Mouse (Mus musculus): Measurements from ENCODE around the gene Foxred2. TPM values are rescaled to one million over a fixed set of nuclear protein-coding genes. Genes with fewer than 3 reads are reported as not detected.

Foxred2 gene
- total and polyA plus RNA-seq, 3 experiments = 9.9 to 12.2 TPM; not detected in 1

GRCm38 (mm10) chr15:77934326-77934725 lies 22.2 kb downstream of the Foxred2 start:
- Histone ChIP-seq H3K36me3 (ENCODE audit: control insufficient read depth in 1 of 2, insufficient read depth in 2 of 2, low read length in 2 of 2) (peaks cover 0 to 16% of the 10 kb centered on the region in 2 experiments; a peak in 2 of 4 replicates), H3K27ac (ENCODE audit: control insufficient read depth, low read depth, low read length) (no peak overlapping the region)

GRCm38 (mm10) chr15:77933770-77934169 lies 22.8 kb downstream of the Foxred2 start:
- peak; percentile 94 to 95 (median 95) for TF ChIP-seq CTCF (IDR thresholded peaks at IDR 0.05 in 2 of 3, conservative IDR thresholded peaks at IDR 0.05 in 1 of 3; ENCODE audit: control insufficient read depth in 1 of 3, insufficient read depth in 1 of 3, low read depth in 2 of 3, low read length in 3 of 3, poor library complexity in 1 of 3, severe bottlenecking in 1 of 3)
- 0 out of 2 replicates have a peak, but pooled peaks have one; percentile 14 for TF ChIP-seq TBP (IDR thresholded peaks at IDR 0.05; ENCODE audit: low read depth, low read length)
- TF ChIP-seq BHLHE40 (IDR thresholded peaks at IDR 0.05; ENCODE audit: borderline replicate concordance, low read depth, low read length) = peak; percentile 41; the same call in 1 of the 2 replicates
- TF ChIP-seq USF1 (IDR thresholded peaks at IDR 0.05; ENCODE audit: low read depth, low read length) = no peak
- peak; percentile 71; the same call in 1 of the 2 replicates for TF ChIP-seq MYC (IDR thresholded peaks at IDR 0.05; ENCODE audit: low read depth, low read length)
- peak; percentile 65 for TF ChIP-seq SMC3 (IDR thresholded peaks at IDR 0.05; ENCODE audit: low read depth, low read length)
- TF ChIP-seq UBTF (IDR thresholded peaks at IDR 0.05; ENCODE audit: borderline replicate concordance, insufficient read depth, low read depth, low read length) = no peak
- no peak for TF ChIP-seq NELFE (IDR thresholded peaks at IDR 0.05; ENCODE audit: low read depth, low read length)
- TF ChIP-seq ZKSCAN1 (IDR thresholded peaks at IDR 0.05; ENCODE audit: low read depth, low read length) = no peak
- no peak for TF ChIP-seq MAZ (IDR thresholded peaks at IDR 0.05; ENCODE audit: low read depth, low read length)
- peak; percentile 11; the same call in 1 of the 2 replicates for TF ChIP-seq ELF1 (IDR thresholded peaks at IDR 0.05; ENCODE audit: low read depth, low read length)
- no peak; the same call in 1 of the 2 replicates for TF ChIP-seq TCF12 (IDR thresholded peaks at IDR 0.05; ENCODE audit: low read depth, low read length)
- TF ChIP-seq RAD21 (IDR thresholded peaks at IDR 0.05; ENCODE audit: low read depth, low read length) = peak; percentile 67
- TF ChIP-seq MAX (IDR thresholded peaks at IDR 0.05; ENCODE audit: low read length) = peak; percentile 56
- peak; percentile 30; the same call in 1 of the 2 replicates for TF ChIP-seq SIN3A (IDR thresholded peaks at IDR 0.05; ENCODE audit: low read length)
- no peak for TF ChIP-seq MYB (IDR thresholded peaks at IDR 0.05; ENCODE audit: low read depth, low read length)
- no peak for TF ChIP-seq GABPA (IDR thresholded peaks at IDR 0.05; ENCODE audit: low read depth, low read length)
- peak; percentile 35; the same call in 1 of the 2 replicates for TF ChIP-seq ZC3H11A (IDR thresholded peaks at IDR 0.05; ENCODE audit: low read depth, low read length)
- TF ChIP-seq MXI1 (IDR thresholded peaks at IDR 0.05; ENCODE audit: low read depth, low read length) = peak; percentile 42; the same call in 1 of the 2 replicates
- no peak for TF ChIP-seq USF2 (IDR thresholded peaks at IDR 0.05; ENCODE audit: borderline replicate concordance in 1 of 2, insufficient read depth in 1 of 2, low read depth in 1 of 2, low read length in 2 of 2)
- no peak overlapping the region for H3K27ac ChIP-seq (ENCODE audit: control insufficient read depth, low read depth, low read length)
- H3K36me3 ChIP-seq (ENCODE audit: control insufficient read depth in 1 of 2, insufficient read depth in 2 of 2, low read length in 2 of 2) = peaks cover 0 to 16% of the 10 kb centered on the region in 2 experiments; a peak in 2 of 4 replicates
- H3K79me2 ChIP-seq (ENCODE audit: control insufficient read depth, insufficient read depth, low read length, poor library complexity) = peaks cover 8% of the 10 kb centered on the region; the same call in 1 of the 2 replicates
- H3K9me3 ChIP-seq (replicated peaks; ENCODE audit: insufficient read depth, low read length) = no peaks in the 10 kb centered on the region
- peak overlapping the region; percentile 26 to 49; a peak in 3 of 4 replicates for H3K4me3 ChIP-seq (ENCODE audit: control insufficient read depth in 1 of 2, insufficient read depth in 1 of 2, low read depth in 2 of 2, low read length in 2 of 2)
- peak overlapping the region; percentile 42 for H3K9ac ChIP-seq (ENCODE audit: control insufficient read depth, low read depth, low read length, poor library complexity, severe bottlenecking)
- no peaks in the 10 kb centered on the region for H3K27me3 ChIP-seq (ENCODE audit: control insufficient read depth in 1 of 2, insufficient read depth in 2 of 2, low read length in 2 of 2)
- peaks cover 2 to 28% of the 10 kb centered on the region in 2 experiments for H3K4me1 ChIP-seq (ENCODE audit: control insufficient read depth in 1 of 2, insufficient read depth in 2 of 2, low read length in 2 of 2)
- DNase-seq (ENCODE audit: low read depth, low spot score) = peak; percentile 92

More at GRCm38 (mm10) chr15:77934326-77934725, 22.2 kb downstream of the Foxred2 start:
- DNase-seq (ENCODE audit: low read depth, low spot score) = no peak
- no peak overlapping the region for H3K9ac ChIP-seq (ENCODE audit: control insufficient read depth, low read depth, low read length, poor library complexity, severe bottlenecking)
- peaks cover 2 to 28% of the 10 kb centered on the region in 2 experiments for H3K4me1 ChIP-seq (ENCODE audit: control insufficient read depth in 1 of 2, insufficient read depth in 2 of 2, low read length in 2 of 2)
- no peak for TF ChIP-seq RAD21 (IDR thresholded peaks at IDR 0.05; ENCODE audit: low read depth, low read length)
- TF ChIP-seq TCF12 (IDR thresholded peaks at IDR 0.05; ENCODE audit: low read depth, low read length) = no peak
- TF ChIP-seq NRF1 (IDR thresholded peaks at IDR 0.05; ENCODE audit: insufficient read depth, low read depth, low read length, poor library complexity, severe bottlenecking) = no peak
- no peak for TF ChIP-seq MEF2A (IDR thresholded peaks at IDR 0.05; ENCODE audit: extremely low read depth, insufficient replicate concordance, low read depth, low read length, poor library complexity, severe bottlenecking)
- TF ChIP-seq GATA1 (IDR thresholded peaks at IDR 0.05; ENCODE audit: low read depth, low read length) = no peak
- TF ChIP-seq MAFK (IDR thresholded peaks at IDR 0.05; ENCODE audit: borderline replicate concordance, low read depth, low read length) = no peak
- TF ChIP-seq MYC (IDR thresholded peaks at IDR 0.05; ENCODE audit: low read depth, low read length) = no peak
- TF ChIP-seq USF1 (IDR thresholded peaks at IDR 0.05; ENCODE audit: low read depth, low read length) = no peak
- TF ChIP-seq RCOR1 (IDR thresholded peaks at IDR 0.05; ENCODE audit: low read depth, low read length) = no peak
- TF ChIP-seq ETS1 (IDR thresholded peaks at IDR 0.05; ENCODE audit: low read depth, low read length) = no peak
- no peak for TF ChIP-seq TBP (IDR thresholded peaks at IDR 0.05; ENCODE audit: low read depth, low read length)
- no peak for TF ChIP-seq CHD2 (IDR thresholded peaks at IDR 0.05; ENCODE audit: low read length)
- TF ChIP-seq ELF1 (IDR thresholded peaks at IDR 0.05; ENCODE audit: low read depth, low read length) = no peak
- TF ChIP-seq JUND (IDR thresholded peaks at IDR 0.05; ENCODE audit: low read depth, low read length) = no peak
- no peak for TF ChIP-seq EP300 (IDR thresholded peaks at IDR 0.05; ENCODE audit: low read depth in 1 of 2, low read length in 2 of 2)
- no peaks in the 10 kb centered on the region for H3K9me3 ChIP-seq (replicated peaks; ENCODE audit: insufficient read depth, low read length)
- peak overlapping the region in 1 of 2 experiments; percentile 49; a peak in 2 of 4 replicates for H3K4me3 ChIP-seq (ENCODE audit: control insufficient read depth in 1 of 2, insufficient read depth in 1 of 2, low read depth in 2 of 2, low read length in 2 of 2)
- H3K27me3 ChIP-seq (ENCODE audit: control insufficient read depth in 1 of 2, insufficient read depth in 2 of 2, low read length in 2 of 2) = no peaks in the 10 kb centered on the region
- peaks cover 5% of the 10 kb centered on the region; the same call in 1 of the 2 replicates for H3K79me2 ChIP-seq (ENCODE audit: control insufficient read depth, insufficient read depth, low read length, poor library complexity)
